Comparison of ENCODE assay signal across 20 mouse cellular contexts in the genomic region with DNA sequence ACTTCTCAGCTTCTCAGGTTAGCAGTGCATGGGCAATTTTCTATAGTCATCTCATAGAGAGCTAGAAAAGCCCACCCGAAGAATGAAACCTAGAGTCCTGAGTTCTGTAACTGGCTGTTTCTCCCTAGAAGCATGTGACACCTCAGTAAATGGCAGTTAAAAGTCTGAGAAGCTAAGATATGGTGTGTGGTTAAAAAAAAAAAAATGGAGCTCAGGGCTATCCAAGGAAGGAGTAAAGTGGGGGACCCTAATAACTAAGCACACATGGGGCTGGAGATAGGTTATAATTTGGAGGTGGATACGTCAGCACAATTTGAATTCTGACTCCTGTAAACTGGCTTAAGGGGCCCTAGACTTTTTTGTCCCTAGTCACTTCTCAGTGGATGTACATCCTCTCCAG. TPM values are rescaled to one million over a fixed set of nuclear protein-coding genes. Genes with fewer than 3 reads are reported as not detected.
DNase-seq lines count a peak whose midpoint lies in the region; ATAC-seq and TF ChIP-seq lines count a peak whose summit lies in the region.
"Had no signal": no experiment of that assay in that cellular context is flagged by ENCODE, and none has a peak within 500 bp of the region (broad histone marks: within the 10 kb centered on the region; RNA-seq: fewer than 3 reads in every experiment).

No protein-coding gene starts in this region.

- H3K79me2 ChIP-seq in MEL (ENCODE audit: control insufficient read depth, insufficient read depth, low read length, poor library complexity), result no peaks in the 10 kb centered on the region

- H3K4me1 ChIP-seq in G1E (ENCODE audit: insufficient read depth, low read depth, low read length), result peaks cover 12% of the 10 kb centered on the region
- H3K4me1 ChIP-seq in MEL (ENCODE audit: control insufficient read depth in 1 of 2, insufficient read depth in 2 of 2, low read length in 2 of 2), result no peaks in the 10 kb centered on the region; a peak in 1 of 4 replicates
- H3K4me1 ChIP-seq: embryonic facial prominence, embryonic 13.5 days; embryonic facial prominence, embryonic 15.5 days; forebrain, embryonic 13.5 days; forebrain, embryonic 15.5 days had no signal

- ATAC-seq in G1E (ENCODE audit: extremely low read depth, insufficient number of reproducible peaks, low FRiP score, poor library complexity, severe bottlenecking), result peak; percentile 22; the same call in 1 of the 2 replicates
- peak; percentile 78 for ATAC-seq in megakaryocyte progenitor cell, adult 5-6 weeks (replicated peaks; ENCODE audit: poor library complexity)
- ATAC-seq in erythroblast, adult 5-6 weeks (replicated peaks; ENCODE audit: low FRiP score, poor library complexity, severe bottlenecking), result no peak
- ATAC-seq in monocyte, adult 5-6 weeks (replicated peaks; ENCODE audit: insufficient number of reproducible peaks, low FRiP score, low TSS enrichment, poor library complexity, severe bottlenecking), result no peak
- ATAC-seq: forebrain, embryonic 13.5 days; forebrain, embryonic 15.5 days; forebrain, postnatal 0 days had no signal

- TF ChIP-seq POLR2A in MEL (IDR thresholded peaks at IDR 0.05; ENCODE audit: control insufficient read depth in 1 of 2, insufficient read depth in 1 of 2, low read depth in 1 of 2, low read length in 2 of 2, poor library complexity in 1 of 2), result no peak

- H3K36me3 ChIP-seq in G1E (replicated peaks) (no peaks in the 10 kb centered on the region), MEL (ENCODE audit: control insufficient read depth in 1 of 2, insufficient read depth in 2 of 2, low read length in 2 of 2) (no peaks in the 10 kb centered on the region)

- H3K9ac ChIP-seq in MEL (ENCODE audit: control insufficient read depth, low read depth, low read length, poor library complexity, severe bottlenecking), result no peak overlapping the region
- H3K9ac ChIP-seq: embryonic facial prominence, embryonic 13.5 days; embryonic facial prominence, embryonic 15.5 days; forebrain, embryonic 13.5 days; forebrain, embryonic 15.5 days; forebrain, postnatal 0 days had no signal

- DNase-seq in G1E (ENCODE audit: low spot score) (no peak), MEL (ENCODE audit: low read depth, low spot score) (no peak)
- DNase-seq in c-Kit-positive CD71-positive TER-119-positive erythroid progenitor cells, embryonic 14.5 days (ENCODE audit: low spot score), result no peak
- DNase-seq: adrenal gland, adult 2 months; adrenal gland, postnatal 10 days; adrenal gland, postnatal 25 days; cerebellum, adult 11-12 months; cerebellum, adult 2 months; cerebellum, adult 9-10 months; cerebellum, postnatal 10 days; cerebellum, postnatal 25 days; embryo, embryonic 11 days; forebrain, postnatal 0 days had no signal

- H3K9me3 ChIP-seq in G1E (replicated peaks) (0 out of 2 replicates have a peak, but pooled peaks cover 3% of the 10 kb centered on the region), MEL (replicated peaks; ENCODE audit: insufficient read depth, low read length) (no peaks in the 10 kb centered on the region)
- H3K9me3 ChIP-seq: embryonic facial prominence, embryonic 13.5 days; embryonic facial prominence, embryonic 15.5 days; forebrain, embryonic 13.5 days; forebrain, embryonic 15.5 days had no signal

- peak; percentile 23 to 73; a peak in 2 of 4 replicates for TF ChIP-seq EP300 in MEL (IDR thresholded peaks at IDR 0.05; ENCODE audit: low read depth in 1 of 2, low read length in 2 of 2)

- H3K27me3 ChIP-seq in G1E (ENCODE audit: insufficient read depth, low read length) (no peaks in the 10 kb centered on the region; the same call in 1 of the 2 replicates), MEL (ENCODE audit: control insufficient read depth in 1 of 2, insufficient read depth in 2 of 2, low read length in 2 of 2) (no peaks in the 10 kb centered on the region)
- H3K27me3 ChIP-seq: embryonic facial prominence, embryonic 13.5 days; embryonic facial prominence, embryonic 15.5 days; forebrain, embryonic 13.5 days; forebrain, embryonic 15.5 days had no signal

- no peak overlapping the region for H3K27ac ChIP-seq in MEL (ENCODE audit: control insufficient read depth, low read depth, low read length)
- H3K27ac ChIP-seq: embryonic facial prominence, embryonic 13.5 days; embryonic facial prominence, embryonic 15.5 days; forebrain, embryonic 13.5 days; forebrain, embryonic 15.5 days had no signal

- TF ChIP-seq RAD21 in MEL (IDR thresholded peaks at IDR 0.05; ENCODE audit: low read depth, low read length), result no peak

- H3K4me3 ChIP-seq in G1E (ENCODE audit: low read depth, low read length) (no peak overlapping the region), MEL (ENCODE audit: control insufficient read depth in 1 of 2, insufficient read depth in 1 of 2, low read depth in 2 of 2, low read length in 2 of 2) (no peak overlapping the region)
- H3K4me3 ChIP-seq: embryonic facial prominence, embryonic 13.5 days; embryonic facial prominence, embryonic 15.5 days; forebrain, embryonic 13.5 days; forebrain, embryonic 15.5 days had no signal

- TF ChIP-seq CTCF in G1E (IDR thresholded peaks at IDR 0.05; ENCODE audit: low read depth, low read length) (no peak), MEL (IDR thresholded peaks at IDR 0.05 in 2 of 3, conservative IDR thresholded peaks at IDR 0.05 in 1 of 3; ENCODE audit: control insufficient read depth in 1 of 3, insufficient read depth in 1 of 3, low read depth in 2 of 3, low read length in 3 of 3, poor library complexity in 1 of 3, severe bottlenecking in 1 of 3) (no peak)

TF ChIP-seq in MEL, 35 proteins besides CTCF, POLR2A, EP300 and RAD21:
- peak; percentile 27 for TF ChIP-seq TAL1 (IDR thresholded peaks at IDR 0.05; ENCODE audit: low read length)
- peak; percentile 44; the same call in 1 of the 2 replicates for TF ChIP-seq TCF12 (IDR thresholded peaks at IDR 0.05; ENCODE audit: low read depth, low read length)
- TF ChIP-seq MAZ (IDR thresholded peaks at IDR 0.05; ENCODE audit: low read depth, low read length), result no peak
- no peak; the same call in 1 of the 2 replicates for TF ChIP-seq MYB (IDR thresholded peaks at IDR 0.05; ENCODE audit: low read depth, low read length)
- TF ChIP-seq SIN3A (IDR thresholded peaks at IDR 0.05; ENCODE audit: low read length), result no peak
- TF ChIP-seq MEF2A (IDR thresholded peaks at IDR 0.05; ENCODE audit: extremely low read depth, insufficient replicate concordance, low read depth, low read length, poor library complexity, severe bottlenecking), result no peak
- TF ChIP-seq TBP (IDR thresholded peaks at IDR 0.05; ENCODE audit: low read depth, low read length), result no peak
- TF ChIP-seq SMC3 (IDR thresholded peaks at IDR 0.05; ENCODE audit: low read depth, low read length), result no peak
- TF ChIP-seq ETS1 (IDR thresholded peaks at IDR 0.05; ENCODE audit: low read depth, low read length), result peak; percentile 12; the same call in 1 of the 2 replicates
- no peak for TF ChIP-seq ZKSCAN1 (IDR thresholded peaks at IDR 0.05; ENCODE audit: low read depth, low read length)
- TF ChIP-seq MYC (IDR thresholded peaks at IDR 0.05; ENCODE audit: low read depth, low read length), result no peak
- TF ChIP-seq ELF1 (IDR thresholded peaks at IDR 0.05; ENCODE audit: low read depth, low read length), result no peak
- TF ChIP-seq CHD2 (IDR thresholded peaks at IDR 0.05; ENCODE audit: low read length), result no peak
- no peak for TF ChIP-seq HCFC1 (IDR thresholded peaks at IDR 0.05; ENCODE audit: low read depth, low read length)
- no peak for TF ChIP-seq USF2 (IDR thresholded peaks at IDR 0.05; ENCODE audit: borderline replicate concordance in 1 of 2, insufficient read depth in 1 of 2, low read depth in 1 of 2, low read length in 2 of 2)
- no peak for TF ChIP-seq ZC3H11A (IDR thresholded peaks at IDR 0.05; ENCODE audit: low read depth, low read length)
- TF ChIP-seq USF1 (IDR thresholded peaks at IDR 0.05; ENCODE audit: low read depth, low read length), result peak; percentile 33; the same call in 1 of the 2 replicates
- TF ChIP-seq ZNF384 (IDR thresholded peaks at IDR 0.05; ENCODE audit: low read depth, low read length), result peak; percentile 74
- no peak for TF ChIP-seq CHD1 (IDR thresholded peaks at IDR 0.05; ENCODE audit: low read depth, low read length)

RNA-seq across cellular contexts. Expression of gene Pcnx4, which starts 46.9 kb away (rescaled TPM):
- 12.8 and 12.9 TPM in 2 replicates for total RNA-seq in G1E (2014; fragmentation: Nextera tagmentation)
- total RNA-seq in G1E (2017), result 4.5 and 5.6 TPM in 2 replicates
- polyA plus RNA-seq in G1E (2012), result 1.7 and 2.1 TPM in 2 replicates
- 3.2 and 3.4 TPM in 2 replicates for total RNA-seq in MEL (2012; rRNA removed)
- 1 to 10 TPM in 1 of 2 experiments, not detected in 1; 5.2 TPM for polyA plus RNA-seq in MEL (2012; ENCODE audit: insufficient read depth in 1 of 2, insufficient read length in 2 of 2, low read depth in 1 of 2, low replicate concordance in 2 of 2, missing spikeins in 1 of 2)
- 1.9 and 2.9 TPM in 2 replicates for total RNA-seq in megakaryocyte progenitor cell, adult 5-6 weeks (2015)
- 1.00 and 2.3 TPM in 2 replicates for total RNA-seq in megakaryocyte progenitor cell, adult 5-6 weeks (2017)
- 0.63 and 0.77 TPM in 2 replicates for total RNA-seq in erythroblast, adult 5-6 weeks (2015; ENCODE audit: low replicate concordance)
- 0.14 TPM in 1 of 2 replicates, not detected in the other for total RNA-seq in erythroblast, adult 5-6 weeks (2017; ENCODE audit: low replicate concordance)
- 1.6 to 4.9 TPM (median 2.3 TPM) in 3 replicates for total RNA-seq in monocyte, adult 5-6 weeks (2017)

Comparison
In these comparisons a context has a peak if more than half of its experiments do, and no peak if none do; other contexts are left out.
1. ATAC-seq: peak in G1E (single experiment) and megakaryocyte progenitor cell, adult 5-6 weeks (single experiment); none in erythroblast, adult 5-6 weeks (single experiment) and monocyte, adult 5-6 weeks (single experiment).